Mouse (Mus musculus) myocyte (in vitro differentiated cells): ENCODE results near the gene Ankrd12.

Source experiments
- E2F4 ChIP-seq: IDR thresholded peaks from one replicate; pipeline ENCODE4 v1.6.1; 2011; ENCODE audit warnings: mild to moderate bottlenecking, control low read depth, moderate library complexity; ENCODE audit not compliant: insufficient read depth
- MAX ChIP-seq: IDR thresholded peaks from one replicate; pipeline ENCODE4 v1.6.1; 2011; ENCODE audit warnings: low read depth, mild to moderate bottlenecking, control low read depth
- MYOD1 ChIP-seq, 3 experiments: IDR thresholded peaks; one replicate each; pipeline ENCODE4 v1.6.1; 2011; ENCODE audit warnings: control low read depth in 2 of 3, low read depth in 2 of 3, mild to moderate bottlenecking in 2 of 3, moderate library complexity in 1 of 3; ENCODE audit not compliant: insufficient read length in 2 of 3, control insufficient read depth in 1 of 3
- POLR2A ChIP-seq: IDR thresholded peaks from one replicate; pipeline ENCODE4 v1.6.1; 2011; ENCODE audit warnings: low read depth, mild to moderate bottlenecking, control low read depth, moderate library complexity; ENCODE audit not compliant: insufficient read length
- POLR2AphosphoS2 ChIP-seq: IDR thresholded peaks from one replicate; pipeline ENCODE4 v1.6.1; 2011; ENCODE audit warnings: low read depth, control low read depth; ENCODE audit not compliant: insufficient read length
- TCF12 ChIP-seq: IDR thresholded peaks from one replicate; pipeline ENCODE4 v1.6.1; 2011; ENCODE audit warnings: mild to moderate bottlenecking, control low read depth; ENCODE audit not compliant: poor library complexity, insufficient read depth, severe bottlenecking

DNA sequence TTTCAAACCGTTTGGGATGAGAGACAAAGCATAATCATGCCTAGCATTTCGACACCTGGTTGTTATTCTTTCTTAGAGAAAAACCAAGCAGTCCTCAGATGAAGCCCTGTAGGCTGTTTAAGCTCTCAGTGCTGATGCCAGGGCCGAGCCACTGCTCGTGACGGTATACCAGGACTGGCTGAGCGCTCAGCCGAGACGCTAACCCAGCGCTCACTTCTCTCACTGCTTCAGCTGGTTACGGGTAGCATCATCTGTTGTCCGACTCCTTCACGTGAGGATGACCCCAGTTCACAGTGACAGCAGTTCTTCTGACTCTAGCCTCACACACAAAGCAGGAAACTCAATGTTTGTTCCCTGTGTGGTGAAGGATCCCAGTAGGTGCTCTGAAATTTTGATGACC, 136.7 kb downstream of the Ankrd12 start:
- TF ChIP-seq MAX (no peak), POLR2A (no peak), TCF12 (no peak), E2F4 (no peak), MYOD1 (IDR thresholded peaks at IDR 0.05; ENCODE audit: control insufficient read depth in 1 of 3, insufficient read length in 2 of 3, low read depth in 2 of 3) (no peak), POLR2AphosphoS2 (no peak)
